Mouse (Mus musculus) embryo, embryonic 10 days (tissue): ENCODE measurements at regions not wholly inside any gene's neighbourhood (a gene's known extent, or its start where the extent isn't known, plus 50 kb on each side); places are given as distances from the start of the nearest gene placed in this dataset.
"Not testable (repeated sequence)": the region's sequence is repeated elsewhere in the genome, so short reads cannot be mapped to it uniquely, and the experiment has no call there.

Experiments
- DNase-seq: peaks from one replicate; pipeline ENCODE4 v3.0.0-alpha.2; 2015; ENCODE audit warnings: low spot score

GRCm38 (mm10) chr2:71597956-71598355 lies 51.4 kb upstream of the Dlx2 start:
- DNase-seq = no peak

GRCm38 (mm10) chr2:71598368-71598767 lies 51.8 kb upstream of the Dlx2 start:
- DNase-seq = no peak

GRCm38 (mm10) chr2:71598778-71599177 lies 52.2 kb upstream of the Dlx2 start:
- DNase-seq = peak; percentile 97

- no peak for DNase-seq
Measured at GRCm38 (mm10) chr2:71600213-71600612, 53.7 kb upstream of the Dlx2 start.

- no peak for DNase-seq
Measured at GRCm38 (mm10) chr2:71600999-71601398, 54.4 kb upstream of the Dlx2 start.

- DNase-seq = not testable (repeated sequence)
Measured at GRCm38 (mm10) chr2:71603796-71604195, 57.2 kb upstream of the Dlx2 start.

GRCm38 (mm10) chr2:71605606-71606005 lies 59.1 kb upstream of the Dlx2 start:
- DNase-seq = no peak

- DNase-seq = no peak
Measured at GRCm38 (mm10) chr2:71607087-71607502, 60.5 kb upstream of the Dlx2 start.

- DNase-seq = no peak
Measured at GRCm38 (mm10) chr2:71613216-71613615, 66.7 kb upstream of the Dlx2 start.

GRCm38 (mm10) chr2:71616526-71616925 lies 70.0 kb upstream of the Dlx2 start:
- no peak for DNase-seq

- no peak for DNase-seq
Measured at GRCm38 (mm10) chr2:71621458-71621857, 74.9 kb upstream of the Dlx2 start.

GRCm38 (mm10) chr2:71622532-71623099 lies 76.1 kb upstream of the Dlx2 start:
- DNase-seq = no peak

GRCm38 (mm10) chr2:71623134-71623533 lies 76.6 kb upstream of the Dlx2 start:
- no peak for DNase-seq

GRCm38 (mm10) chr2:71625298-71625902 lies 78.8 kb upstream of the Dlx2 start:
- no peak for DNase-seq

- no peak for DNase-seq
Measured at GRCm38 (mm10) chr2:71626404-71626803, 79.8 kb upstream of the Dlx2 start.

- DNase-seq = peak; percentile 31
Measured at GRCm38 (mm10) chr2:71627097-71627755, 80.7 kb upstream of the Dlx2 start.

- no peak for DNase-seq
Measured at GRCm38 (mm10) chr2:71628821-71629220, 82.3 kb upstream of the Dlx2 start.

GRCm38 (mm10) chr2:71629301-71630142 lies 83.0 kb upstream of the Dlx2 start:
- DNase-seq = peak; percentile 75

GRCm38 (mm10) chr2:71630143-71630463 lies 83.5 kb upstream of the Dlx2 start:
- no peak for DNase-seq

GRCm38 (mm10) chr2:71633471-71633870 lies 86.9 kb upstream of the Dlx2 start:
- no peak for DNase-seq

- DNase-seq = no peak
Measured at GRCm38 (mm10) chr2:71634471-71634870, 87.9 kb upstream of the Dlx2 start.

- no peak for DNase-seq
Measured at GRCm38 (mm10) chr2:71636134-71636533, 89.6 kb upstream of the Dlx2 start.

- DNase-seq = peak; percentile 71
Measured at GRCm38 (mm10) chr2:71636590-71636989, 90.0 kb upstream of the Dlx2 start.
